ENCODE assay signal across 8 mouse cellular contexts in the genomic region with DNA sequence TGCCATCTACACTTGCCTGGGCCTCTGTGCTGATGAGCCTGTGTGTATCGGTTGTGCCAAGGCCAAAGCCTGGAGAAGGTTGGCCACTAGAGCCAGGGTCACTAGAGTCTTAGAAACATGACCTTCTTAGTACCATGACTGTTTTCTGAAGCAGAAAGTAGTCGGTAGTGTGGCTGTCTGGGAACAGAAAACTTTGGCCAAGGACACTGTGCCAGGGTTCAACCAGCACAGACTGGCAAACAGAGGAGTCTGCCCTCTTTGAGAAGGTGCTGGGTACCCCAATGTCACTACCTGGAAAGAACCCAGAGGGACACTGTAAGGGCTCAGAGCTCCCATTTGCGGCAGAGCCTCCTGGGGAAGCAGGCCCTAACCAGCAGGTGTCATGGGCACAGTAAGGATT. TPM values are rescaled to one million over a fixed set of nuclear protein-coding genes. Genes with fewer than 3 reads are reported as not detected.
A peak's percentile ranks its signal among the peaks of the same experiment; 100 is the strongest.
DNase-seq lines count a peak whose midpoint lies in the region; ATAC-seq lines count a peak whose summit lies in the region.

No protein-coding gene starts in this region.

- DNase-seq in heart, adult 11 months = no peak
- DNase-seq in intestine, embryonic 14.5 days (ENCODE audit: low spot score) = no peak
- no peak for DNase-seq in MN1 (ENCODE audit: low spot score)
- no peak for DNase-seq in spleen, postnatal 14 days (ENCODE audit: low spot score in 2 of 2)
- no peak for DNase-seq in thymus, postnatal 36 days

- peak overlapping the region; percentile 53; the same call in 1 of the 2 replicates for H3K9ac ChIP-seq in heart, embryonic 12.5 days
- H3K9ac ChIP-seq in intestine, embryonic 14.5 days (ENCODE audit: low read length) = peak overlapping the region; percentile 63

- H3K27me3 ChIP-seq in heart, embryonic 12.5 days (replicated peaks) = peaks cover 13% of the 10 kb centered on the region
- H3K27me3 ChIP-seq in intestine, embryonic 14.5 days (replicated peaks; ENCODE audit: control insufficient read depth, insufficient read depth, low read length) = no peaks in the 10 kb centered on the region

- no peaks in the 10 kb centered on the region for H3K9me3 ChIP-seq in heart, embryonic 12.5 days (replicated peaks)
- no peaks in the 10 kb centered on the region for H3K9me3 ChIP-seq in intestine, embryonic 14.5 days (ENCODE audit: control insufficient read depth, low read length)

- 57% methylated on average over 3 of the region's 3 CpGs for WGBS in heart, embryonic 12.5 days
- WGBS in intestine, embryonic 14.5 days = 52% methylated on average over 3 of the region's 3 CpGs
- 71% methylated on average over 3 of the region's 3 CpGs for WGBS in macrophage (ENCODE audit: missing documents)

- ATAC-seq in heart, embryonic 12.5 days (ENCODE audit: insufficient number of reproducible peaks, low FRiP score) = no peak
- no peak for ATAC-seq in intestine, embryonic 14.5 days (replicated peaks; ENCODE audit: low FRiP score, low TSS enrichment, low read depth)

- peak overlapping the region; percentile 44 for H3K27ac ChIP-seq in heart, embryonic 12.5 days (ENCODE audit: poor library complexity, severe bottlenecking)
- peak overlapping the region; percentile 90 for H3K27ac ChIP-seq in brown adipose tissue, adult 24 weeks (replicated peaks; ENCODE audit: low read depth, low read length)
- H3K27ac ChIP-seq in intestine, embryonic 14.5 days (ENCODE audit: low read depth) = peak overlapping the region; percentile 89
- peak overlapping the region; percentile 89 for H3K27ac ChIP-seq in macrophage

- peaks cover 30% of the 10 kb centered on the region for H3K4me1 ChIP-seq in heart, embryonic 12.5 days (replicated peaks)
- H3K4me1 ChIP-seq in brown adipose tissue, adult 24 weeks (ENCODE audit: control insufficient read depth, insufficient read depth, insufficient read length, low read length) = peaks cover 35% of the 10 kb centered on the region
- peaks cover 32% of the 10 kb centered on the region for H3K4me1 ChIP-seq in intestine, embryonic 14.5 days (replicated peaks; ENCODE audit: control insufficient read depth, insufficient read depth, low read length)

- H3K79me2 ChIP-seq in macrophage (ENCODE audit: inconsistent target) = no peaks in the 10 kb centered on the region

- no peak overlapping the region for H3K4me3 ChIP-seq in heart, embryonic 12.5 days
- H3K4me3 ChIP-seq in brown adipose tissue, adult 24 weeks (ENCODE audit: insufficient read depth, low read depth, low read length) = no peak overlapping the region
- H3K4me3 ChIP-seq in intestine, embryonic 14.5 days (ENCODE audit: low read depth, low read length) = no peak overlapping the region
- no peak overlapping the region for H3K4me3 ChIP-seq in macrophage (ENCODE audit: inconsistent target)

- no peaks in the 10 kb centered on the region for H3K36me3 ChIP-seq in heart, embryonic 12.5 days
- H3K36me3 ChIP-seq in intestine, embryonic 14.5 days (ENCODE audit: control insufficient read depth, insufficient read depth, low read length) = no peaks in the 10 kb centered on the region
- no peaks in the 10 kb centered on the region for H3K36me3 ChIP-seq in macrophage (ENCODE audit: inconsistent target)

- H3K4me2 ChIP-seq in heart, embryonic 12.5 days = peak overlapping the region; percentile 66
- H3K4me2 ChIP-seq in intestine, embryonic 14.5 days (ENCODE audit: low read length) = peak overlapping the region; percentile 56

RNA-seq across cellular contexts. Expression of a gene that starts 22.6 kb away (rescaled TPM):
- polyA plus RNA-seq in heart, embryonic 12.5 days (2016; fragmentation: Nextera tagmentation; extraction: Ambion mirVana) = not detected in 2 replicates
- not detected in 2 replicates for polyA plus RNA-seq in brown adipose tissue, adult 24 weeks (2012; ENCODE audit: insufficient read depth, insufficient read length, missing spikeins)
- polyA plus RNA-seq in intestine, embryonic 14.5 days (2014; fragmentation: Nextera tagmentation; extraction: Ambion mirVana) = 0.09 TPM in 1 of 2 replicates, not detected in the other
- total RNA-seq in macrophage (2018; cell fraction: chromatin; rRNA removed) = not detected
- total RNA-seq in macrophage (2018; cell fraction: cytosol; rRNA removed) = not detected
- total RNA-seq in macrophage (2018; cell fraction: nucleus; rRNA removed) = not detected
- polyA plus RNA-seq in macrophage (2018) = not detected in 3 replicates

RNA-seq across cellular contexts. Expression of a gene that starts 27.6 kb away (rescaled TPM):
- polyA plus RNA-seq in heart, embryonic 12.5 days (2016; fragmentation: Nextera tagmentation; extraction: Ambion mirVana) = 20.1 and 27.2 TPM in 2 replicates
- not detected in 2 replicates for polyA plus RNA-seq in brown adipose tissue, adult 24 weeks (2012; ENCODE audit: insufficient read depth, insufficient read length, missing spikeins)
- polyA plus RNA-seq in intestine, embryonic 14.5 days (2014; fragmentation: Nextera tagmentation; extraction: Ambion mirVana) = 381 and 486 TPM in 2 replicates
- not detected for total RNA-seq in macrophage (2018; cell fraction: chromatin; rRNA removed)
- not detected for total RNA-seq in macrophage (2018; cell fraction: cytosol; rRNA removed)
- total RNA-seq in macrophage (2018; cell fraction: nucleus; rRNA removed) = not detected
- polyA plus RNA-seq in macrophage (2018) = not detected in 3 replicates

RNA-seq across cellular contexts. Expression of a gene that starts 36.5 kb away (rescaled TPM):
- polyA plus RNA-seq in heart, embryonic 12.5 days (2016; fragmentation: Nextera tagmentation; extraction: Ambion mirVana) = 1.2 and 1.6 TPM in 2 replicates
- 15.1 and 19.0 TPM in 2 replicates for polyA plus RNA-seq in brown adipose tissue, adult 24 weeks (2012; ENCODE audit: insufficient read depth, insufficient read length, missing spikeins)
- polyA plus RNA-seq in intestine, embryonic 14.5 days (2014; fragmentation: Nextera tagmentation; extraction: Ambion mirVana) = 0.22 TPM in 1 of 2 replicates, not detected in the other
- not detected for total RNA-seq in macrophage (2018; cell fraction: chromatin; rRNA removed)
- not detected for total RNA-seq in macrophage (2018; cell fraction: cytosol; rRNA removed)
- total RNA-seq in macrophage (2018; cell fraction: nucleus; rRNA removed) = not detected
- not detected in 3 replicates for polyA plus RNA-seq in macrophage (2018)

RNA-seq across cellular contexts. Expression of a gene that starts 51.3 kb away (rescaled TPM):
- polyA plus RNA-seq in heart, embryonic 12.5 days (2016; fragmentation: Nextera tagmentation; extraction: Ambion mirVana) = 30.8 and 38.0 TPM in 2 replicates
- polyA plus RNA-seq in brown adipose tissue, adult 24 weeks (2012; ENCODE audit: insufficient read depth, insufficient read length, missing spikeins) = not detected in 2 replicates
- 184 and 210 TPM in 2 replicates for polyA plus RNA-seq in intestine, embryonic 14.5 days (2014; fragmentation: Nextera tagmentation; extraction: Ambion mirVana)
- under 1 TPM in 1 of 26 experiments, not detected in 25; 0.47 TPM for total RNA-seq in macrophage (2018; cell fraction: chromatin; rRNA removed)
- not detected for total RNA-seq in macrophage (2018; cell fraction: cytosol; rRNA removed)
- total RNA-seq in macrophage (2018; cell fraction: nucleus; rRNA removed) = not detected
- polyA plus RNA-seq in macrophage (2018) = not detected in 3 replicates

RNA-seq across cellular contexts. Expression of a gene that starts 52.1 kb away (rescaled TPM):
- polyA plus RNA-seq in heart, embryonic 12.5 days (2016; fragmentation: Nextera tagmentation; extraction: Ambion mirVana) = not detected in 2 replicates
- not detected in 2 replicates for polyA plus RNA-seq in brown adipose tissue, adult 24 weeks (2012; ENCODE audit: insufficient read depth, insufficient read length, missing spikeins)
- 0.14 and 0.19 TPM in 2 replicates for polyA plus RNA-seq in intestine, embryonic 14.5 days (2014; fragmentation: Nextera tagmentation; extraction: Ambion mirVana)
- total RNA-seq in macrophage (2018; cell fraction: chromatin; rRNA removed) = not detected
- total RNA-seq in macrophage (2018; cell fraction: cytosol; rRNA removed) = not detected
- total RNA-seq in macrophage (2018; cell fraction: nucleus; rRNA removed) = not detected
- not detected in 3 replicates for polyA plus RNA-seq in macrophage (2018)

Comparison
In these comparisons a context has a peak if more than half of its experiments do, and no peak if none do; other contexts are left out.
1. RNA of a gene that starts 27.6 kb away (polyA plus RNA-seq): 381 to 486 TPM in intestine, embryonic 14.5 days and 20.1 to 27.2 TPM in heart, embryonic 12.5 days; not detected in brown adipose tissue, adult 24 weeks and not detected in macrophage; every median in the first group is over 10 times any median in the second.
2. Peak in every context shown above with its lines, with median percentiles within 50 percentile points of each other: H3K27ac ChIP-seq.